Mouse (Mus musculus) frontal cortex, adult 2 months (tissue): Measurements from ENCODE around the gene Ifnk. TPM values are rescaled to one million over a fixed set of nuclear protein-coding genes. Genes with fewer than 3 reads are reported as not detected.

Experiments
- DNase-seq, 2 experiments: peaks; one replicate each; pipeline ENCODE4 v3.0.0; 2022; ENCODE audit warnings: low spot score in 1 of 2; ENCODE audit errors: extremely low spot score in 1 of 2
- polyA plus RNA-seq: library from polyadenylated mRNA; depleted of rRNA; stranded (reverse); fragments of >200 nt; gene quantifications from 2 replicates; pipeline ENCODE4 v1.2.3, GENCODE M21; 2012; rRNA removed

Ifnk gene
- polyA plus RNA-seq, 1 experiment, result not detected

- DNase-seq, result no peak
These were observed 26.2 kb downstream of the Ifnk start for GRCm38 (mm10) chr4:35177926-35178645.

GRCm38 (mm10) chr4:35187617-35188326 is 35.9 kb downstream of the Ifnk start:
- DNase-seq, result no peak

- peak; percentile 9 to 42 for DNase-seq
These were observed 37.9 kb downstream of the Ifnk start for GRCm38 (mm10) chr4:35189794-35190193.

GRCm38 (mm10) chr4:35192725-35193124 is 40.9 kb downstream of the Ifnk start:
- DNase-seq, result peak in 1 of 2 experiments; percentile 62

DNA sequence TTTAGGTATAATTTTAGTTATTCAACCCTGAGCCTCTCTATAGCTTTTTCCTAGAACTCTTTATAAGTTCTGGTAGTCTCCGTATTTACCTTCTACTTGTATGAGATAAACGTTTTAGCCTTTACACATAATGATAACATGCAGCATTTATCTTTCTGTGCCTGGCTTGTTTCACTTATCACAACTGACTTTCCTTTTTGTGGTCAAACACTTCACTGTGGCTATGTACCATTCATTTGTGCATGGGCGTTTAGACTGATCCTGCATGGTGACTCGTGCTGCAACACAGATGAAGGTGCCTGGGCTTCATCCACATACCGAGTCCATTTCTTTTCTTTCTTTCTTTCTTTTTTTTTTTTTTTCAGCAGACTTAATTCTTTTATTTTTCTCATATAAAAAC is 49.8 kb downstream of the Ifnk start:
- no peak for DNase-seq

Other genes starting within 250 kb of the Ifnk start
- gene Mob3b, start 5.4 kb downstream of the Ifnk start, polyA plus RNA-seq, result 3.8 and 4.0 TPM in 2 replicates
- gene C9orf72, start 74.1 kb downstream of the Ifnk start, polyA plus RNA-seq, result 21.1 and 22.5 TPM in 2 replicates